13 mouse cellular contexts compared by ENCODE assay signal in genomic region chr9:107746679-107747078, GRCm38 (mm10). TPM values are rescaled to one million over a fixed set of nuclear protein-coding genes. Genes with fewer than 3 reads are reported as not detected.
DNase-seq lines count a peak whose midpoint lies in the region; ATAC-seq and TF ChIP-seq lines count a peak whose summit lies in the region.
"Had no signal": no experiment of that assay in that cellular context is flagged by ENCODE, and none has a peak within 500 bp of the region (broad histone marks: within the 10 kb centered on the region; RNA-seq: fewer than 3 reads in every experiment).

No protein-coding gene starts in this region.

- peak; percentile 57 for TF ChIP-seq CTCF in kidney, postnatal 0 days (IDR thresholded peaks at IDR 0.05; ENCODE audit: low read depth)
- peak; percentile 61 for TF ChIP-seq CTCF in E14TG2a.4 (conservative IDR thresholded peaks at IDR 0.05; ENCODE audit: low read length)
- TF ChIP-seq CTCF in brain, embryonic 14.5 days (IDR thresholded peaks at IDR 0.05; ENCODE audit: borderline replicate concordance, extremely low read depth, insufficient read depth, insufficient read length) = peak; percentile 23; the same call in 1 of the 2 replicates

- H3K27ac ChIP-seq in kidney, postnatal 0 days = no peak overlapping the region
- H3K27ac ChIP-seq in kidney, embryonic 15.5 days = no peak overlapping the region
- no peak overlapping the region for H3K27ac ChIP-seq in kidney, embryonic 16.5 days (ENCODE audit: low read length)
- H3K27ac ChIP-seq: intestine, embryonic 15.5 days had no signal

- H3K27me3 ChIP-seq in kidney, postnatal 0 days (ENCODE audit: insufficient read depth, low read length) = no peaks in the 10 kb centered on the region
- no peaks in the 10 kb centered on the region for H3K27me3 ChIP-seq in kidney, embryonic 15.5 days
- H3K27me3 ChIP-seq in E14TG2a.4 (ENCODE audit: insufficient read depth, low read length) = no peaks in the 10 kb centered on the region
- no peaks in the 10 kb centered on the region for H3K27me3 ChIP-seq in kidney, embryonic 16.5 days (ENCODE audit: insufficient read depth, low read length)
- H3K27me3 ChIP-seq: intestine, embryonic 15.5 days; megakaryocyte, embryonic 14.5 days had no signal

- no peaks in the 10 kb centered on the region for H3K4me1 ChIP-seq in kidney, postnatal 0 days (replicated peaks; ENCODE audit: insufficient read depth, low read length)
- no peaks in the 10 kb centered on the region for H3K4me1 ChIP-seq in kidney, embryonic 15.5 days
- no peaks in the 10 kb centered on the region for H3K4me1 ChIP-seq in E14TG2a.4 (replicated peaks; ENCODE audit: low read depth, low read length)
- no peaks in the 10 kb centered on the region for H3K4me1 ChIP-seq in kidney, embryonic 16.5 days (ENCODE audit: insufficient read depth, low read length)
- H3K4me1 ChIP-seq: intestine, embryonic 15.5 days had no signal

- TF ChIP-seq POLR2A in brain, embryonic 14.5 days (IDR thresholded peaks at IDR 0.05; ENCODE audit: borderline replicate concordance, extremely low read depth, insufficient read depth, insufficient read length, poor library complexity, severe bottlenecking) = no peak

- H3K4me2 ChIP-seq in kidney, postnatal 0 days (ENCODE audit: low read length) = no peak overlapping the region
- no peak overlapping the region for H3K4me2 ChIP-seq in kidney, embryonic 15.5 days
- no peak overlapping the region for H3K4me2 ChIP-seq in kidney, embryonic 16.5 days (replicated peaks; ENCODE audit: low read depth, low read length)
- H3K4me2 ChIP-seq: intestine, embryonic 15.5 days had no signal

- 92% methylated on average over 3 of the region's 3 CpGs for WGBS in kidney, postnatal 0 days
- WGBS in kidney, embryonic 15.5 days = 93% methylated on average over 3 of the region's 3 CpGs
- 96% methylated on average over 3 of the region's 3 CpGs for WGBS in kidney, embryonic 16.5 days

- peaks cover 93% of the 10 kb centered on the region for H3K36me3 ChIP-seq in kidney, postnatal 0 days (ENCODE audit: insufficient read depth, low read length)
- peaks cover 98% of the 10 kb centered on the region for H3K36me3 ChIP-seq in kidney, embryonic 15.5 days
- peaks cover 99% of the 10 kb centered on the region for H3K36me3 ChIP-seq in E14TG2a.4 (ENCODE audit: insufficient read depth, low read length)
- H3K36me3 ChIP-seq in kidney, embryonic 16.5 days (ENCODE audit: insufficient read depth, low read length) = peaks cover 94% of the 10 kb centered on the region

- no peak overlapping the region for H3K4me3 ChIP-seq in kidney, postnatal 0 days (replicated peaks; ENCODE audit: low read depth, low read length)
- H3K4me3 ChIP-seq in kidney, embryonic 15.5 days (replicated peaks) = no peak overlapping the region
- no peak overlapping the region for H3K4me3 ChIP-seq in E14TG2a.4 (replicated peaks; ENCODE audit: low read length)
- H3K4me3 ChIP-seq in kidney, embryonic 16.5 days (ENCODE audit: low read length) = no peak overlapping the region
- H3K4me3 ChIP-seq: intestine, embryonic 15.5 days; megakaryocyte, embryonic 14.5 days had no signal

- no peak for ATAC-seq in kidney, postnatal 0 days (replicated peaks; ENCODE audit: low FRiP score, low read depth)
- no peak for ATAC-seq in kidney, embryonic 15.5 days (replicated peaks; ENCODE audit: low FRiP score)
- no peak for ATAC-seq in kidney, embryonic 16.5 days (ENCODE audit: low FRiP score, low TSS enrichment)
- ATAC-seq: intestine, embryonic 15.5 days had no signal

- no peak for DNase-seq in kidney, postnatal 0 days (ENCODE audit: low spot score)
- peak; percentile 26 for DNase-seq in A20 (ENCODE audit: low read depth, low spot score)
- DNase-seq in brain, embryonic 14.5 days (ENCODE audit: low read depth) = no peak
- no peak for DNase-seq in kidney, postnatal 10 days
- DNase-seq: cerebellum, adult 8-10 months; heart, postnatal 4 days; left cerebral cortex, postnatal 4 days; right cerebral cortex, postnatal 25 days had no signal

- H3K9ac ChIP-seq in kidney, postnatal 0 days (ENCODE audit: low read depth, low read length) = no peak overlapping the region
- H3K9ac ChIP-seq in kidney, embryonic 15.5 days = no peak overlapping the region
- H3K9ac ChIP-seq in kidney, embryonic 16.5 days (replicated peaks; ENCODE audit: low read length) = no peak overlapping the region
- H3K9ac ChIP-seq: intestine, embryonic 15.5 days had no signal

- H3K9me3 ChIP-seq in kidney, postnatal 0 days (replicated peaks; ENCODE audit: low read length) = no peaks in the 10 kb centered on the region
- H3K9me3 ChIP-seq in kidney, embryonic 15.5 days (replicated peaks) = no peaks in the 10 kb centered on the region
- no peaks in the 10 kb centered on the region for H3K9me3 ChIP-seq in E14TG2a.4 (ENCODE audit: low read length)
- H3K9me3 ChIP-seq in kidney, embryonic 16.5 days (ENCODE audit: low read length) = 0 out of 2 replicates have a peak, but pooled peaks cover 4% of the 10 kb centered on the region
- H3K9me3 ChIP-seq: intestine, embryonic 15.5 days; megakaryocyte, embryonic 14.5 days had no signal

RNA-seq across cellular contexts. Expression of gene Rbm5, which starts 24.1 kb away (rescaled TPM):
- 108 and 113 TPM in 2 replicates for polyA plus RNA-seq in kidney, postnatal 0 days (2015; fragmentation: Nextera tagmentation; extraction: Ambion mirVana)
- 194 and 207 TPM in 2 replicates for polyA plus RNA-seq in kidney, embryonic 15.5 days (2015; fragmentation: Nextera tagmentation; extraction: Ambion mirVana)
- 183 and 228 TPM in 2 replicates for polyA plus RNA-seq in brain, embryonic 14.5 days (2012; rRNA removed)
- polyA plus RNA-seq in kidney, embryonic 16.5 days (2015; fragmentation: Nextera tagmentation; extraction: Ambion mirVana) = 203 and 214 TPM in 2 replicates

RNA-seq across cellular contexts. Expression of gene Sema3f, which starts 36.4 kb away (rescaled TPM):
- 16.2 and 17.3 TPM in 2 replicates for polyA plus RNA-seq in kidney, postnatal 0 days (2015; fragmentation: Nextera tagmentation; extraction: Ambion mirVana)
- 21.3 and 23.9 TPM in 2 replicates for polyA plus RNA-seq in kidney, embryonic 15.5 days (2015; fragmentation: Nextera tagmentation; extraction: Ambion mirVana)
- 163 and 176 TPM in 2 replicates for polyA plus RNA-seq in brain, embryonic 14.5 days (2012; rRNA removed)
- polyA plus RNA-seq in kidney, embryonic 16.5 days (2015; fragmentation: Nextera tagmentation; extraction: Ambion mirVana) = 20.9 and 25.7 TPM in 2 replicates
